Mouse (Mus musculus): Measurements from ENCODE around the gene Nkx2-1.

The Nkx2-1 gene

GRCm38 (mm10) chr12:56521106-56521840 lies 15.4 kb downstream of the Nkx2-1 start:
- no peak for DNase-seq

GRCm38 (mm10) chr12:56520396-56521105 lies 16.2 kb downstream of the Nkx2-1 start:
- no peak for DNase-seq

- DNase-seq = no peak
Measured at GRCm38 (mm10) chr12:56519738-56520191, 16.9 kb downstream of the Nkx2-1 start.

- DNase-seq = no peak
Measured at GRCm38 (mm10) chr12:56519071-56519737, 17.5 kb downstream of the Nkx2-1 start.

GRCm38 (mm10) chr12:56518221-56518620 lies 18.5 kb downstream of the Nkx2-1 start:
- no peak for DNase-seq

DNA sequence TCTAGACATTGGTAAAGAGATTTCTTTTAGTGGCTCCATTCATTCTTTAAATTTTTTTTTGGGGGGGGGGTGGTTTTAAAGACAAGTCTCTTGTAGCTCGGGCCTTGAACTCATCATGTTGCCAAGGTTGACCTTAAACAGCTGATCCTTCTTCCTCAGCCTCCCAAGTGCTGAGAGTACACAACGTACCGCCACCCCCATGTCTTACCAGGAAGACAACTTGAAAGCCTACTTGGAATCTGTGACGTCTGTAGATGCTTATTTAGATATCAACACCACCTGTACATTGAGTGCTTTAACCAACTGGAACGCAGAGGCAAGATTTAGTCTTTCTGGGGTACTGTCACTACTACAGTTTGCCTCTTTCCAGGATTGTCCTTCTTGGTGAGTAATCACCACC lies 21.9 kb downstream of the Nkx2-1 start:
- no peak for DNase-seq

GRCm38 (mm10) chr12:56508413-56508812 lies 28.3 kb downstream of the Nkx2-1 start:
- DNase-seq = no peak

- no peak for DNase-seq
Measured at GRCm38 (mm10) chr12:56487046-56487445, 49.7 kb downstream of the Nkx2-1 start.

GRCm38 (mm10) chr12:56482606-56483005 lies 54.1 kb downstream of the Nkx2-1 start:
- no peak for DNase-seq

All from B cell, adult 2 months (primary cell).